Mouse (Mus musculus): Measurements from ENCODE around the gene Gm14391. TPM values are rescaled to one million over a fixed set of nuclear protein-coding genes. Genes with fewer than 3 reads are reported as not detected.
"Not testable (repeated sequence)": the region's sequence is repeated elsewhere in the genome, so short reads cannot be mapped to it uniquely, and the experiment has no call there.

The Gm14391 gene
- 4.7 and 6.5 TPM in 2 replicates for polyA plus RNA-seq (2014; fragmentation: Nextera tagmentation; extraction: Ambion mirVana)

- DNase-seq (ENCODE audit: low spot score); H3K9ac ChIP-seq (replicated peaks; ENCODE audit: low read length); H3K27ac ChIP-seq (replicated peaks; ENCODE audit: low read depth, low read length); H3K4me1 ChIP-seq (ENCODE audit: control insufficient read depth, insufficient read depth, low read length); H3K27me3 ChIP-seq (ENCODE audit: control insufficient read depth, insufficient read depth, low read length); H3K4me2 ChIP-seq (ENCODE audit: low read depth, low read length); H3K36me3 ChIP-seq (replicated peaks; ENCODE audit: control insufficient read depth, insufficient read depth, low read depth, low read length); H3K4me3 ChIP-seq (ENCODE audit: low read depth, low read length); H3K9me3 ChIP-seq (replicated peaks; ENCODE audit: control insufficient read depth, low read length); ATAC-seq (replicated peaks; ENCODE audit: insufficient number of reproducible peaks, low FRiP score, low TSS enrichment, low read depth): not testable (repeated sequence)
- WGBS = no CpG with 5 or more reads among the region's 7 CpGs
These were observed at the start of gene Gm14391 for GRCm38 (mm10) chr2:175206732-175207131. Gene Gm14391 (minus strand): TSS chr2:175206917.

GRCm38 (mm10) chr2:175179008-175179407 is 27.7 kb downstream of the Gm14391 start:
- H3K27ac ChIP-seq (replicated peaks; ENCODE audit: low read depth, low read length); H3K4me2 ChIP-seq (ENCODE audit: low read depth, low read length); H3K36me3 ChIP-seq (replicated peaks; ENCODE audit: control insufficient read depth, insufficient read depth, low read depth, low read length); H3K9ac ChIP-seq (replicated peaks; ENCODE audit: low read length); H3K4me1 ChIP-seq (ENCODE audit: control insufficient read depth, insufficient read depth, low read length); DNase-seq (ENCODE audit: low spot score); H3K27me3 ChIP-seq (ENCODE audit: control insufficient read depth, insufficient read depth, low read length); H3K4me3 ChIP-seq (ENCODE audit: low read depth, low read length); ATAC-seq (replicated peaks; ENCODE audit: insufficient number of reproducible peaks, low FRiP score, low TSS enrichment, low read depth); H3K9me3 ChIP-seq (replicated peaks; ENCODE audit: control insufficient read depth, low read length): not testable (repeated sequence)
- WGBS = 48% methylated on average over 1 of the region's 1 CpGs

GRCm38 (mm10) chr2:175176312-175176711 is 30.4 kb downstream of the Gm14391 start:
- no peak overlapping the region for H3K27ac ChIP-seq (replicated peaks; ENCODE audit: low read depth, low read length)
- H3K9ac ChIP-seq (replicated peaks; ENCODE audit: low read length) = no peak overlapping the region
- H3K4me2 ChIP-seq (ENCODE audit: low read depth, low read length) = no peak overlapping the region
- H3K27me3 ChIP-seq (ENCODE audit: control insufficient read depth, insufficient read depth, low read length) = no peaks in the 10 kb centered on the region
- H3K9me3 ChIP-seq (replicated peaks; ENCODE audit: control insufficient read depth, low read length) = no peaks in the 10 kb centered on the region
- H3K4me1 ChIP-seq (ENCODE audit: control insufficient read depth, insufficient read depth, low read length) = no peaks in the 10 kb centered on the region
- 83% methylated on average over 6 of the region's 6 CpGs for WGBS
- no peak for DNase-seq (ENCODE audit: low spot score)
- H3K4me3 ChIP-seq (ENCODE audit: low read depth, low read length) = no peak overlapping the region
- no peak for ATAC-seq (replicated peaks; ENCODE audit: insufficient number of reproducible peaks, low FRiP score, low TSS enrichment, low read depth)
- H3K36me3 ChIP-seq (replicated peaks; ENCODE audit: control insufficient read depth, insufficient read depth, low read depth, low read length) = no peaks in the 10 kb centered on the region

GRCm38 (mm10) chr2:175175401-175176180 is 31.1 kb downstream of the Gm14391 start, which contains the start of gene Gm14443:
Gene Gm14443 (minus strand): TSS chr2:175175871.
- ATAC-seq (replicated peaks; ENCODE audit: insufficient number of reproducible peaks, low FRiP score, low TSS enrichment, low read depth); H3K27ac ChIP-seq (replicated peaks; ENCODE audit: low read depth, low read length); H3K27me3 ChIP-seq (ENCODE audit: control insufficient read depth, insufficient read depth, low read length); H3K4me1 ChIP-seq (ENCODE audit: control insufficient read depth, insufficient read depth, low read length); H3K9ac ChIP-seq (replicated peaks; ENCODE audit: low read length); H3K36me3 ChIP-seq (replicated peaks; ENCODE audit: control insufficient read depth, insufficient read depth, low read depth, low read length); DNase-seq (ENCODE audit: low spot score); H3K9me3 ChIP-seq (replicated peaks; ENCODE audit: control insufficient read depth, low read length); H3K4me2 ChIP-seq (ENCODE audit: low read depth, low read length); H3K4me3 ChIP-seq (ENCODE audit: low read depth, low read length): not testable (repeated sequence)
- 75% methylated on average over 12 of the region's 12 CpGs for WGBS

- H3K4me3 ChIP-seq (ENCODE audit: low read depth, low read length); H3K27ac ChIP-seq (replicated peaks; ENCODE audit: low read depth, low read length); H3K36me3 ChIP-seq (replicated peaks; ENCODE audit: control insufficient read depth, insufficient read depth, low read depth, low read length); H3K27me3 ChIP-seq (ENCODE audit: control insufficient read depth, insufficient read depth, low read length); H3K9ac ChIP-seq (replicated peaks; ENCODE audit: low read length); H3K4me2 ChIP-seq (ENCODE audit: low read depth, low read length); H3K9me3 ChIP-seq (replicated peaks; ENCODE audit: control insufficient read depth, low read length); H3K4me1 ChIP-seq (ENCODE audit: control insufficient read depth, insufficient read depth, low read length); ATAC-seq (replicated peaks; ENCODE audit: insufficient number of reproducible peaks, low FRiP score, low TSS enrichment, low read depth); DNase-seq (ENCODE audit: low spot score): not testable (repeated sequence)
- 92% methylated on average over 2 of the region's 2 CpGs for WGBS
These were observed 32.7 kb downstream of the Gm14391 start for GRCm38 (mm10) chr2:175174058-175174457.

GRCm38 (mm10) chr2:175172906-175173595 is 33.7 kb downstream of the Gm14391 start:
- WGBS = 83% methylated on average over 3 of the region's 3 CpGs
- not testable (repeated sequence) for H3K27me3 ChIP-seq (ENCODE audit: control insufficient read depth, insufficient read depth, low read length)

GRCm38 (mm10) chr2:175172123-175172522 is 34.6 kb downstream of the Gm14391 start:
- no peak overlapping the region for H3K4me2 ChIP-seq (ENCODE audit: low read depth, low read length)
- no peak overlapping the region for H3K4me3 ChIP-seq (ENCODE audit: low read depth, low read length)
- no peaks in the 10 kb centered on the region for H3K27me3 ChIP-seq (ENCODE audit: control insufficient read depth, insufficient read depth, low read length)
- WGBS = 86% methylated on average over 3 of the region's 3 CpGs
- DNase-seq (ENCODE audit: low spot score) (no peak), ATAC-seq (replicated peaks; ENCODE audit: insufficient number of reproducible peaks, low FRiP score, low TSS enrichment, low read depth) (no peak)
- no peak overlapping the region for H3K9ac ChIP-seq (replicated peaks; ENCODE audit: low read length)
- H3K36me3 ChIP-seq (replicated peaks; ENCODE audit: control insufficient read depth, insufficient read depth, low read depth, low read length) = no peaks in the 10 kb centered on the region
- no peaks in the 10 kb centered on the region for H3K4me1 ChIP-seq (ENCODE audit: control insufficient read depth, insufficient read depth, low read length)
- H3K27ac ChIP-seq (replicated peaks; ENCODE audit: low read depth, low read length) = no peak overlapping the region
- H3K9me3 ChIP-seq (replicated peaks; ENCODE audit: control insufficient read depth, low read length) = no peaks in the 10 kb centered on the region

More at GRCm38 (mm10) chr2:175172906-175173595, 33.7 kb downstream of the Gm14391 start:
- not testable (repeated sequence) for H3K4me3 ChIP-seq (ENCODE audit: low read depth, low read length); ATAC-seq (replicated peaks; ENCODE audit: insufficient number of reproducible peaks, low FRiP score, low TSS enrichment, low read depth); DNase-seq (ENCODE audit: low spot score); H3K9me3 ChIP-seq (replicated peaks; ENCODE audit: control insufficient read depth, low read length); H3K4me2 ChIP-seq (ENCODE audit: low read depth, low read length); H3K27ac ChIP-seq (replicated peaks; ENCODE audit: low read depth, low read length); H3K9ac ChIP-seq (replicated peaks; ENCODE audit: low read length); H3K4me1 ChIP-seq (ENCODE audit: control insufficient read depth, insufficient read depth, low read length); H3K36me3 ChIP-seq (replicated peaks; ENCODE audit: control insufficient read depth, insufficient read depth, low read depth, low read length)

- H3K27me3 ChIP-seq (ENCODE audit: control insufficient read depth, insufficient read depth, low read length); H3K4me3 ChIP-seq (ENCODE audit: low read depth, low read length); H3K9me3 ChIP-seq (replicated peaks; ENCODE audit: control insufficient read depth, low read length); H3K36me3 ChIP-seq (replicated peaks; ENCODE audit: control insufficient read depth, insufficient read depth, low read depth, low read length); H3K9ac ChIP-seq (replicated peaks; ENCODE audit: low read length); DNase-seq (ENCODE audit: low spot score); H3K4me2 ChIP-seq (ENCODE audit: low read depth, low read length); ATAC-seq (replicated peaks; ENCODE audit: insufficient number of reproducible peaks, low FRiP score, low TSS enrichment, low read depth); H3K27ac ChIP-seq (replicated peaks; ENCODE audit: low read depth, low read length); H3K4me1 ChIP-seq (ENCODE audit: control insufficient read depth, insufficient read depth, low read length): not testable (repeated sequence)
- WGBS = 92% methylated on average over 2 of the region's 2 CpGs
These were observed 39.8 kb downstream of the Gm14391 start for GRCm38 (mm10) chr2:175166870-175167269.
